Mouse (Mus musculus) heart, adult 11 months (tissue): ENCODE data around the gene Maf.

Source experiments
- DNase-seq: peaks from one replicate; pipeline ENCODE4 v3.0.0; 2022

Maf gene

GRCm38 (mm10) chr8:115707731-115708590 is at the start of gene Maf:
Gene Maf, minus strand, starts transcription at chr8:115707794.
- peak; percentile 99 for DNase-seq

GRCm38 (mm10) chr8:115756965-115757364 is 49.4 kb upstream of the Maf start:
- peak; percentile 16 for DNase-seq

GRCm38 (mm10) chr8:115756027-115756426 is 48.4 kb upstream of the Maf start:
- peak; percentile 91 for DNase-seq

- DNase-seq, result no peak
These were observed 47.1 kb upstream of the Maf start for GRCm38 (mm10) chr8:115754694-115755093.

- no peak for DNase-seq
These were observed 46.2 kb upstream of the Maf start for GRCm38 (mm10) chr8:115753801-115754200.

- no peak for DNase-seq
These were observed 39.8 kb upstream of the Maf start for GRCm38 (mm10) chr8:115747426-115747825.

- no peak for DNase-seq
These were observed 38.1 kb upstream of the Maf start for GRCm38 (mm10) chr8:115745648-115746047.

- no peak for DNase-seq
These were observed 35.8 kb upstream of the Maf start for GRCm38 (mm10) chr8:115743441-115743840.

- no peak for DNase-seq
These were observed 35.1 kb upstream of the Maf start for GRCm38 (mm10) chr8:115742646-115743045.

GRCm38 (mm10) chr8:115741964-115742363 is 34.4 kb upstream of the Maf start:
- no peak for DNase-seq

- DNase-seq, result no peak
These were observed 32.2 kb upstream of the Maf start for GRCm38 (mm10) chr8:115739756-115740155.

- no peak for DNase-seq
These were observed 24.8 kb upstream of the Maf start for GRCm38 (mm10) chr8:115732401-115732800.

GRCm38 (mm10) chr8:115726807-115727206 is 19.2 kb upstream of the Maf start:
- no peak for DNase-seq

- no peak for DNase-seq
These were observed 18.6 kb upstream of the Maf start for GRCm38 (mm10) chr8:115726231-115726630.

GRCm38 (mm10) chr8:115719126-115719525 is 11.5 kb upstream of the Maf start:
- DNase-seq, result peak; percentile 95

- DNase-seq, result peak; percentile 92
These were observed 11.0 kb upstream of the Maf start for GRCm38 (mm10) chr8:115718621-115719020.

- DNase-seq, result no peak
These were observed 7.7 kb upstream of the Maf start for GRCm38 (mm10) chr8:115715262-115715661.

GRCm38 (mm10) chr8:115711106-115711505 is 3.5 kb upstream of the Maf start:
- no peak for DNase-seq

- DNase-seq, result peak; percentile 79
These were observed 2.3 kb upstream of the Maf start for GRCm38 (mm10) chr8:115709931-115710330.

GRCm38 (mm10) chr8:115708936-115709780 is 1.6 kb upstream of the Maf start:
- peak; percentile 91 for DNase-seq

- DNase-seq, result peak; percentile 97
These were observed 498 bp downstream of the Maf start for GRCm38 (mm10) chr8:115706861-115707730.

GRCm38 (mm10) chr8:115706411-115706860 is 1.2 kb downstream of the Maf start:
- DNase-seq, result no peak
